Mouse (Mus musculus) testis, postnatal 14 days (tissue): Measurements from ENCODE around the gene Fmn2.

Experiments used
- DNase-seq: peaks from one replicate; pipeline ENCODE4 v3.0.0; 2021; ENCODE audit warnings: low spot score

The Fmn2 gene

GRCm38 (mm10) chr1:174557211-174557610 lies 55.6 kb downstream of the Fmn2 start:
- no peak for DNase-seq

- DNase-seq: no peak
Observed at GRCm38 (mm10) chr1:174557841-174558240, 56.2 kb downstream of the Fmn2 start.

- DNase-seq: no peak
Observed at GRCm38 (mm10) chr1:174558488-174558887, 56.9 kb downstream of the Fmn2 start.

GRCm38 (mm10) chr1:174564561-174564960 lies 62.9 kb downstream of the Fmn2 start:
- DNase-seq: no peak

- DNase-seq: no peak
Observed at GRCm38 (mm10) chr1:174568609-174569008, 67.0 kb downstream of the Fmn2 start.

GRCm38 (mm10) chr1:174592420-174592980 lies 90.9 kb downstream of the Fmn2 start:
- DNase-seq: no peak

GRCm38 (mm10) chr1:174594989-174595388 lies 93.4 kb downstream of the Fmn2 start:
- DNase-seq: no peak

GRCm38 (mm10) chr1:174597495-174597894 lies 95.9 kb downstream of the Fmn2 start:
- peak; percentile 29 for DNase-seq

- DNase-seq: no peak
Observed at GRCm38 (mm10) chr1:174598226-174598625, 96.6 kb downstream of the Fmn2 start.

GRCm38 (mm10) chr1:174600041-174600440 lies 98.4 kb downstream of the Fmn2 start:
- no peak for DNase-seq

GRCm38 (mm10) chr1:174600620-174601019 lies 99.0 kb downstream of the Fmn2 start:
- DNase-seq: no peak

GRCm38 (mm10) chr1:174617368-174617767 lies 115.7 kb downstream of the Fmn2 start:
- no peak for DNase-seq

GRCm38 (mm10) chr1:174621512-174621911 lies 119.9 kb downstream of the Fmn2 start:
- DNase-seq: no peak

- no peak for DNase-seq
Observed at GRCm38 (mm10) chr1:174623054-174623453, 121.4 kb downstream of the Fmn2 start.

- no peak for DNase-seq
Observed at GRCm38 (mm10) chr1:174630074-174630473, 128.4 kb downstream of the Fmn2 start.

GRCm38 (mm10) chr1:174636291-174636690 lies 134.7 kb downstream of the Fmn2 start:
- DNase-seq: no peak

- no peak for DNase-seq
Observed at GRCm38 (mm10) chr1:174637564-174638085, 136.0 kb downstream of the Fmn2 start.

GRCm38 (mm10) chr1:174640901-174641300 lies 139.3 kb downstream of the Fmn2 start:
- no peak for DNase-seq

GRCm38 (mm10) chr1:174643431-174644010 lies 141.9 kb downstream of the Fmn2 start:
- no peak for DNase-seq

GRCm38 (mm10) chr1:174649421-174649826 lies 147.8 kb downstream of the Fmn2 start:
- no peak for DNase-seq

- no peak for DNase-seq
Observed at GRCm38 (mm10) chr1:174654565-174654964, 152.9 kb downstream of the Fmn2 start.

GRCm38 (mm10) chr1:174655354-174655753 lies 153.7 kb downstream of the Fmn2 start:
- DNase-seq: no peak

- no peak for DNase-seq
Observed at GRCm38 (mm10) chr1:174656554-174656953, 154.9 kb downstream of the Fmn2 start.
